ENCODE assay signal across 16 mouse cellular contexts in genomic region chr17:5221558-5221957, GRCm38 (mm10).
DNase-seq lines count a peak whose midpoint lies in the region; ATAC-seq and TF ChIP-seq lines count a peak whose summit lies in the region.
"Had no signal": no experiment of that assay in that cellular context is flagged by ENCODE, and none has a peak within 500 bp of the region (broad histone marks: within the 10 kb centered on the region; RNA-seq: fewer than 3 reads in every experiment).

No protein-coding gene starts in this region.

- H3K27me3 ChIP-seq in forebrain, embryonic 15.5 days, result no peaks in the 10 kb centered on the region
- no peaks in the 10 kb centered on the region for H3K27me3 ChIP-seq in forebrain, postnatal 0 days (ENCODE audit: insufficient read depth, low read length)
- no peaks in the 10 kb centered on the region for H3K27me3 ChIP-seq in kidney, postnatal 0 days (ENCODE audit: insufficient read depth, low read length)
- H3K27me3 ChIP-seq in intestine, embryonic 15.5 days (replicated peaks), result no peaks in the 10 kb centered on the region
- H3K27me3 ChIP-seq in limb, embryonic 15.5 days, result no peaks in the 10 kb centered on the region
- H3K27me3 ChIP-seq: embryonic facial prominence, embryonic 12.5 days; midbrain, embryonic 15.5 days had no signal

- H3K9ac ChIP-seq in forebrain, embryonic 15.5 days (replicated peaks), result no peak overlapping the region
- no peak overlapping the region for H3K9ac ChIP-seq in forebrain, postnatal 0 days
- no peak overlapping the region for H3K9ac ChIP-seq in kidney, postnatal 0 days (ENCODE audit: low read depth, low read length)
- H3K9ac ChIP-seq in intestine, embryonic 15.5 days, result no peak overlapping the region
- no peak overlapping the region for H3K9ac ChIP-seq in limb, embryonic 15.5 days
- H3K9ac ChIP-seq: embryonic facial prominence, embryonic 12.5 days; liver, embryonic 14.5 days; midbrain, embryonic 15.5 days had no signal

- ATAC-seq in forebrain, embryonic 15.5 days (replicated peaks), result no peak
- no peak for ATAC-seq in forebrain, postnatal 0 days
- ATAC-seq in kidney, postnatal 0 days (replicated peaks; ENCODE audit: low FRiP score, low read depth), result no peak
- ATAC-seq in intestine, embryonic 15.5 days, result no peak
- no peak for ATAC-seq in limb, embryonic 15.5 days (ENCODE audit: insufficient number of reproducible peaks, low FRiP score, low TSS enrichment, low read depth)
- no peak for ATAC-seq in frontal cortex, adult (ENCODE audit: low TSS enrichment)
- ATAC-seq: midbrain, embryonic 15.5 days had no signal

- no peaks in the 10 kb centered on the region for H3K9me3 ChIP-seq in forebrain, embryonic 15.5 days
- H3K9me3 ChIP-seq in forebrain, postnatal 0 days (ENCODE audit: low read length), result no peaks in the 10 kb centered on the region
- no peaks in the 10 kb centered on the region for H3K9me3 ChIP-seq in kidney, postnatal 0 days (replicated peaks; ENCODE audit: low read length)
- H3K9me3 ChIP-seq in intestine, embryonic 15.5 days, result no peaks in the 10 kb centered on the region
- no peaks in the 10 kb centered on the region for H3K9me3 ChIP-seq in limb, embryonic 15.5 days
- H3K9me3 ChIP-seq: embryonic facial prominence, embryonic 12.5 days; forebrain, embryonic 10.5 days; midbrain, embryonic 15.5 days had no signal

- 38% methylated on average over 4 of the region's 4 CpGs for WGBS in forebrain, embryonic 15.5 days
- WGBS in forebrain, postnatal 0 days, result 35% methylated on average over 4 of the region's 4 CpGs
- 45% methylated on average over 4 of the region's 4 CpGs for WGBS in kidney, postnatal 0 days
- 41% methylated on average over 4 of the region's 4 CpGs for WGBS in intestine, embryonic 15.5 days
- 29% methylated on average over 4 of the region's 4 CpGs for WGBS in limb, embryonic 15.5 days

- peak overlapping the region; percentile 31; the same call in 1 of the 2 replicates for H3K27ac ChIP-seq in forebrain, embryonic 15.5 days (replicated peaks)
- H3K27ac ChIP-seq in forebrain, postnatal 0 days (ENCODE audit: low read depth, low read length), result no peak overlapping the region
- H3K27ac ChIP-seq in kidney, postnatal 0 days, result peak overlapping the region; percentile 20; the same call in 1 of the 2 replicates
- H3K27ac ChIP-seq in intestine, embryonic 15.5 days, result peak overlapping the region; percentile 29; the same call in 1 of the 2 replicates
- peak overlapping the region; percentile 3; the same call in 1 of the 2 replicates for H3K27ac ChIP-seq in limb, embryonic 15.5 days
- H3K27ac ChIP-seq: forebrain, embryonic 10.5 days; liver, embryonic 14.5 days had no signal

- DNase-seq in forebrain, postnatal 0 days, result no peak
- no peak for DNase-seq in kidney, postnatal 0 days (ENCODE audit: low spot score)
- no peak for DNase-seq in kidney, postnatal 14 days
- DNase-seq in urinary bladder, adult 2 months (ENCODE audit: low spot score), result no peak
- DNase-seq: adrenal gland, adult 8-10 months; gastrocnemius, postnatal 14 days; lung, postnatal 14 days had no signal

- H3K4me3 ChIP-seq in forebrain, embryonic 15.5 days, result no peak overlapping the region
- H3K4me3 ChIP-seq in forebrain, postnatal 0 days (ENCODE audit: low read depth, low read length), result no peak overlapping the region
- no peak overlapping the region for H3K4me3 ChIP-seq in kidney, postnatal 0 days (replicated peaks; ENCODE audit: low read depth, low read length)
- H3K4me3 ChIP-seq in intestine, embryonic 15.5 days (replicated peaks), result no peak overlapping the region
- no peak overlapping the region for H3K4me3 ChIP-seq in limb, embryonic 15.5 days
- H3K4me3 ChIP-seq: embryonic facial prominence, embryonic 12.5 days; forebrain, embryonic 10.5 days; midbrain, embryonic 15.5 days had no signal

- peaks cover 61% of the 10 kb centered on the region for H3K4me1 ChIP-seq in forebrain, embryonic 15.5 days
- H3K4me1 ChIP-seq in forebrain, postnatal 0 days (ENCODE audit: insufficient read depth), result peaks cover 19% of the 10 kb centered on the region
- H3K4me1 ChIP-seq in kidney, postnatal 0 days (replicated peaks; ENCODE audit: insufficient read depth, low read length), result peaks cover 27% of the 10 kb centered on the region; the same call in 1 of the 2 replicates
- H3K4me1 ChIP-seq in intestine, embryonic 15.5 days (replicated peaks), result peaks cover 33% of the 10 kb centered on the region
- peaks cover 47% of the 10 kb centered on the region for H3K4me1 ChIP-seq in limb, embryonic 15.5 days

- H3K36me3 ChIP-seq in forebrain, embryonic 15.5 days, result no peaks in the 10 kb centered on the region
- no peaks in the 10 kb centered on the region for H3K36me3 ChIP-seq in forebrain, postnatal 0 days (ENCODE audit: insufficient read depth)
- H3K36me3 ChIP-seq in kidney, postnatal 0 days (ENCODE audit: insufficient read depth, low read length), result no peaks in the 10 kb centered on the region
- H3K36me3 ChIP-seq in intestine, embryonic 15.5 days, result no peaks in the 10 kb centered on the region
- no peaks in the 10 kb centered on the region for H3K36me3 ChIP-seq in limb, embryonic 15.5 days
- H3K36me3 ChIP-seq: embryonic facial prominence, embryonic 12.5 days; forebrain, embryonic 10.5 days; midbrain, embryonic 15.5 days had no signal

- H3K4me2 ChIP-seq in forebrain, embryonic 15.5 days (replicated peaks), result no peak overlapping the region
- H3K4me2 ChIP-seq in forebrain, postnatal 0 days (ENCODE audit: low read depth), result no peak overlapping the region
- no peak overlapping the region for H3K4me2 ChIP-seq in kidney, postnatal 0 days (ENCODE audit: low read length)
- no peak overlapping the region for H3K4me2 ChIP-seq in intestine, embryonic 15.5 days (replicated peaks)
- H3K4me2 ChIP-seq in limb, embryonic 15.5 days, result no peak overlapping the region
- H3K4me2 ChIP-seq: embryonic facial prominence, embryonic 12.5 days; heart, embryonic 11.5 days; midbrain, embryonic 15.5 days had no signal

- no peak for TF ChIP-seq CTCF in forebrain, postnatal 0 days (IDR thresholded peaks at IDR 0.05; ENCODE audit: low read depth)
- TF ChIP-seq CTCF in kidney, postnatal 0 days (IDR thresholded peaks at IDR 0.05; ENCODE audit: low read depth), result no peak
